Mouse (Mus musculus): Measurements from ENCODE around the gene Cldn1. TPM values are rescaled to one million over a fixed set of nuclear protein-coding genes. Genes with fewer than 3 reads are reported as not detected.

Gene Cldn1
- polyA plus RNA-seq, 1 experiment from 2014 or later = 1.1 TPM

DNA sequence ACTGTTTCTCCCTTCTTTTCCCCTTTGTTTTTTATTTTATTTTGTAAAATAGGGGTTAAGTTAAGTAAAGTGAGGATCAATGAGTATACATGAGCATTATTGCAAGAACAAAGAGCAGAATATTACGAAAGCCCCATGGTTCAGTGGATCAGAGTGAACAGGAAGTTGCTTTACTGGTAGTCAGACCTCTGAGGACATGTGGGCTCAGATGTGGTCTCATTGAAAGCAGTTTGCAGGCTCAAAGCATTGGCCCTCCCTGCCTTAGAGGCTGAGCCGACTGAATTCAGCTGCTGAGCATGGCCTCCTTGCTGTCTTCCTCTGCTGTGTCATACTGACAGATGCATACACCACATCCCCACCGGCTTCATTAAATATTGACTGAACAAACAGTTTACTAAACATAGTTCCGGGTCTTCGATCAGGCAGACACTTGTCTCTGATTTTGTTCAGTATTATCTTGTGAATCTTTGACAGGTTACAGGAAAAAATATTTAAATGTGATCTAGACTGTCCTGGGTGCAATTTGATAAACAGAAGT lies 12.5 kb upstream of the Cldn1 start:
- H3K36me3 ChIP-seq (ENCODE audit: control insufficient read depth, insufficient read depth, low read length) = no peaks in the 10 kb centered on the region
- 78% methylated on average over 5 of the region's 5 CpGs for WGBS
- no peak overlapping the region for H3K4me3 ChIP-seq (ENCODE audit: control insufficient read depth in 1 of 2, insufficient read depth in 1 of 2, low read depth in 1 of 2, low read length in 2 of 2)
- no peaks in the 10 kb centered on the region for H3K9me3 ChIP-seq (ENCODE audit: control insufficient read depth, low read length)
- no peaks in the 10 kb centered on the region for H3K27me3 ChIP-seq (ENCODE audit: control insufficient read depth, insufficient read depth, low read length)
- H3K27ac ChIP-seq (replicated peaks in 1 of 2; ENCODE audit: control insufficient read depth in 1 of 2, insufficient read depth in 1 of 2, low read depth in 2 of 2, low read length in 2 of 2) = no peak overlapping the region
- ATAC-seq (ENCODE audit: insufficient number of reproducible peaks, insufficient read depth, low FRiP score, low read depth) = no peak
- no peaks in the 10 kb centered on the region for H3K4me1 ChIP-seq (ENCODE audit: control insufficient read depth in 2 of 2, insufficient read depth in 2 of 2, low read length in 2 of 2)
- no peak overlapping the region for H3K9ac ChIP-seq (ENCODE audit: low read length)
- no peak overlapping the region for H3K4me2 ChIP-seq (ENCODE audit: low read length)

- no peak for ATAC-seq (ENCODE audit: insufficient number of reproducible peaks, insufficient read depth, low FRiP score, low read depth)
- H3K4me3 ChIP-seq (ENCODE audit: control insufficient read depth in 1 of 2, insufficient read depth in 1 of 2, low read depth in 1 of 2, low read length in 2 of 2) = no peak overlapping the region
- 68% methylated on average over 5 of the region's 5 CpGs for WGBS
These were observed 5.5 kb upstream of the Cldn1 start for GRCm38 (mm10) chr16:26377170-26377569.

DNA sequence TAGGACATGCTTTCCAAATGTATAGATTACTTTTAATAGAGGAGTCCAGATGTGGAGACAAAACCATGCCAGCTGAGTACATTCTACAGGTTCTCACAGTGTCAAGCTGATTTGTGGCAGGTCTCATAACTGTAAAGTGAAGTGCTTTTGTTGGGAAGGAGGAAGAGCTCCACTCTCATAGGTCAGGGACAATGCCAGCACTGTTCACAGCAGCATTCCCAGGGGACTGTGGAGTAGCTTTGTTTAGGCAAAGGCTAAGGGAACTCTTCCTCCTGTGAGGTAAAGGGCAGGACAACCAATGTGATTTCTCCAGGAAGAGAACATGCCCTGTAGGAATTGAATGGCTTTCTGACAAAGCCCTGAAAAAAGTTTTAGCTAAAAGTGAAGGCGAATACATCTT lies 1.5 kb downstream of the Cldn1 start:
- Histone ChIP-seq H3K4me2 (ENCODE audit: low read length) (no peak overlapping the region), H3K36me3 (ENCODE audit: control insufficient read depth, insufficient read depth, low read length) (no peaks in the 10 kb centered on the region), H3K9me3 (ENCODE audit: control insufficient read depth, low read length) (no peaks in the 10 kb centered on the region), H3K27me3 (ENCODE audit: control insufficient read depth, insufficient read depth, low read length) (peaks cover 7% of the 10 kb centered on the region; the same call in 1 of the 2 replicates), H3K27ac (replicated peaks in 1 of 2; ENCODE audit: control insufficient read depth in 1 of 2, insufficient read depth in 1 of 2, low read depth in 2 of 2, low read length in 2 of 2) (no peak overlapping the region), H3K4me1 (ENCODE audit: control insufficient read depth in 2 of 2, insufficient read depth in 2 of 2, low read length in 2 of 2) (peaks cover 3 to 6% of the 10 kb centered on the region in 2 experiments; a peak in 2 of 4 replicates), H3K4me3 (ENCODE audit: control insufficient read depth in 1 of 2, insufficient read depth in 1 of 2, low read depth in 1 of 2, low read length in 2 of 2) (no peak overlapping the region), H3K9ac (ENCODE audit: low read length) (no peak overlapping the region)
- no peak for ATAC-seq (ENCODE audit: insufficient number of reproducible peaks, insufficient read depth, low FRiP score, low read depth)
- WGBS = 88% methylated on average over 1 of the region's 1 CpGs

More at GRCm38 (mm10) chr16:26377170-26377569, 5.5 kb upstream of the Cldn1 start:
- H3K36me3 ChIP-seq (ENCODE audit: control insufficient read depth, insufficient read depth, low read length) = no peaks in the 10 kb centered on the region
- H3K9me3 ChIP-seq (ENCODE audit: control insufficient read depth, low read length) = no peaks in the 10 kb centered on the region
- no peak overlapping the region for H3K4me2 ChIP-seq (ENCODE audit: low read length)
- H3K9ac ChIP-seq (ENCODE audit: low read length) = no peak overlapping the region
- no peaks in the 10 kb centered on the region for H3K4me1 ChIP-seq (ENCODE audit: control insufficient read depth in 2 of 2, insufficient read depth in 2 of 2, low read length in 2 of 2)
- H3K27me3 ChIP-seq (ENCODE audit: control insufficient read depth, insufficient read depth, low read length) = no peaks in the 10 kb centered on the region
- H3K27ac ChIP-seq (replicated peaks in 1 of 2; ENCODE audit: control insufficient read depth in 1 of 2, insufficient read depth in 1 of 2, low read depth in 2 of 2, low read length in 2 of 2) = no peak overlapping the region

DNA sequence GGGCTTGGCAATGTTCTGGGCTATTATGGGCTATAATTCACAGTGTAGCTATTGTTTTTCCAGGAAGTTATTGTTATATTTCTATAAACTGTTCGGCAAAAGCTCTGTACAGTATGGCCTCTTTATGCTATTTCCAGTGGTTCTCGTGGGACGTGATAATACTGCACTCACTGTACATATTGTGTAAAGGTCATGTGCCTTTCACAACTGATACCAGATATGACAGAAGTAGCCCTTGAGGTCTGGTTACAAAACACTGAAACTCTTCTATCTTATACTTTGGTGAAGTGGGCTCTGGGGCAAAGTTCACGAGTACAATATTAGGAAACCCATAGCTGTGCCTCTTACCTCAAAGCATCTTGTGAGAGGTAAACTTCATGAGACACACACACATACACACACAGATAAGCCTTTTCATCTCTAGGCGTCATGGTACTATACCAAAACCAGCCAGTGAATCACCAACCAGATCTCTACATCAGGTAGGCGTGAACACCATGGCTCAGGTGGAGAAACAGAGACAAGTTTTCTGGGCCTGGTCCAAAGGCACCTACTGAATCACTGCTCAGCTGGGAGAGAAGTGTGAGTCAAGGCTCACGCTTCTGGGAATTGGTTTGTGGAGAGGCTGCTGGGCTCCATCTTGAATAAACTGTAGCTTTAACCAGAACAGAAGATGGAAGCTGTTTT lies 2.5 kb downstream of the Cldn1 start:
- no peak overlapping the region for H3K27ac ChIP-seq (replicated peaks in 1 of 2; ENCODE audit: control insufficient read depth in 1 of 2, insufficient read depth in 1 of 2, low read depth in 2 of 2, low read length in 2 of 2)
- H3K9me3 ChIP-seq (ENCODE audit: control insufficient read depth, low read length) = no peaks in the 10 kb centered on the region
- ATAC-seq (ENCODE audit: insufficient number of reproducible peaks, insufficient read depth, low FRiP score, low read depth) = no peak
- no peaks in the 10 kb centered on the region for H3K36me3 ChIP-seq (ENCODE audit: control insufficient read depth, insufficient read depth, low read length)
- no peak overlapping the region for H3K9ac ChIP-seq (ENCODE audit: low read length)
- H3K4me3 ChIP-seq (ENCODE audit: control insufficient read depth in 1 of 2, insufficient read depth in 1 of 2, low read depth in 1 of 2, low read length in 2 of 2) = no peak overlapping the region
- no peak overlapping the region for H3K4me2 ChIP-seq (ENCODE audit: low read length)
- 77% methylated on average over 7 of the region's 7 CpGs for WGBS
- peaks cover 7% of the 10 kb centered on the region; the same call in 1 of the 2 replicates for H3K27me3 ChIP-seq (ENCODE audit: control insufficient read depth, insufficient read depth, low read length)
- peaks cover 3 to 6% of the 10 kb centered on the region in 2 experiments; a peak in 2 of 4 replicates for H3K4me1 ChIP-seq (ENCODE audit: control insufficient read depth in 2 of 2, insufficient read depth in 2 of 2, low read length in 2 of 2)

DNA sequence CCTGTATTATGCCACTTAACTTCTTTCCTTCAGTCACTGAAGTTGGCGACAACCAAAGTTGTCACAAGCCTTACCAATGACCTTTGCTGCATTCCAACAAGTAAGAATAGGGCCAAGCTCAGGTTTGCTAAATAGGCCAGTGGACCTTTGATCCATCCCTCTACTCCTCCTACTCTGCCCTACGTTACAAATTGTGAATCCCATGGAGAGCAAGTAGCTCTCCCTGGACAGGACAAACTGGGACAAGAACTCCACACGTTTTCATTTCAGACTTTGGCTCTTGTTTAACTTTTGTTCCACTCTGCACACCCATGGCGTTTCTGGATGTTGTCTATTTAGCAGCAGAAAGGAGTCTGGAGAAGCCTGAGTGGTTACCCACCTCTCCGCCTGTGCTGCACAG lies 3.5 kb downstream of the Cldn1 start:
- no peak overlapping the region for H3K4me3 ChIP-seq (ENCODE audit: control insufficient read depth in 1 of 2, insufficient read depth in 1 of 2, low read depth in 1 of 2, low read length in 2 of 2)
- peaks cover 7% of the 10 kb centered on the region; the same call in 1 of the 2 replicates for H3K27me3 ChIP-seq (ENCODE audit: control insufficient read depth, insufficient read depth, low read length)
- WGBS = 68% methylated on average over 5 of the region's 5 CpGs
- H3K4me2 ChIP-seq (ENCODE audit: low read length) = no peak overlapping the region
- H3K9me3 ChIP-seq (ENCODE audit: control insufficient read depth, low read length) = no peaks in the 10 kb centered on the region
- H3K9ac ChIP-seq (ENCODE audit: low read length) = no peak overlapping the region
- no peaks in the 10 kb centered on the region for H3K36me3 ChIP-seq (ENCODE audit: control insufficient read depth, insufficient read depth, low read length)
- no peak overlapping the region for H3K27ac ChIP-seq (replicated peaks in 1 of 2; ENCODE audit: control insufficient read depth in 1 of 2, insufficient read depth in 1 of 2, low read depth in 2 of 2, low read length in 2 of 2)
- H3K4me1 ChIP-seq (ENCODE audit: control insufficient read depth in 2 of 2, insufficient read depth in 2 of 2, low read length in 2 of 2) = peaks cover 3 to 6% of the 10 kb centered on the region in 2 experiments; a peak in 2 of 4 replicates
- ATAC-seq (ENCODE audit: insufficient number of reproducible peaks, insufficient read depth, low FRiP score, low read depth) = no peak

- Histone ChIP-seq H3K27me3 (ENCODE audit: control insufficient read depth, insufficient read depth, low read length) (no peaks in the 10 kb centered on the region), H3K9ac (ENCODE audit: low read length) (no peak overlapping the region), H3K9me3 (ENCODE audit: control insufficient read depth, low read length) (no peaks in the 10 kb centered on the region), H3K4me2 (ENCODE audit: low read length) (no peak overlapping the region), H3K4me3 (ENCODE audit: control insufficient read depth in 1 of 2, insufficient read depth in 1 of 2, low read depth in 1 of 2, low read length in 2 of 2) (no peak overlapping the region), H3K4me1 (ENCODE audit: control insufficient read depth in 2 of 2, insufficient read depth in 2 of 2, low read length in 2 of 2) (no peaks in the 10 kb centered on the region), H3K27ac (replicated peaks in 1 of 2; ENCODE audit: control insufficient read depth in 1 of 2, insufficient read depth in 1 of 2, low read depth in 2 of 2, low read length in 2 of 2) (no peak overlapping the region), H3K36me3 (ENCODE audit: control insufficient read depth, insufficient read depth, low read length) (no peaks in the 10 kb centered on the region)
- WGBS = 83% methylated on average over 3 of the region's 3 CpGs
- ATAC-seq (ENCODE audit: insufficient number of reproducible peaks, insufficient read depth, low FRiP score, low read depth) = no peak
These were observed 10.9 kb downstream of the Cldn1 start for GRCm38 (mm10) chr16:26360694-26361093.

- Histone ChIP-seq H3K9ac (ENCODE audit: low read length) (no peak overlapping the region), H3K4me3 (ENCODE audit: control insufficient read depth in 1 of 2, insufficient read depth in 1 of 2, low read depth in 1 of 2, low read length in 2 of 2) (no peak overlapping the region), H3K27ac (replicated peaks in 1 of 2; ENCODE audit: control insufficient read depth in 1 of 2, insufficient read depth in 1 of 2, low read depth in 2 of 2, low read length in 2 of 2) (no peak overlapping the region), H3K36me3 (ENCODE audit: control insufficient read depth, insufficient read depth, low read length) (no peaks in the 10 kb centered on the region), H3K9me3 (ENCODE audit: control insufficient read depth, low read length) (no peaks in the 10 kb centered on the region), H3K4me2 (ENCODE audit: low read length) (no peak overlapping the region), H3K4me1 (ENCODE audit: control insufficient read depth in 2 of 2, insufficient read depth in 2 of 2, low read length in 2 of 2) (no peaks in the 10 kb centered on the region), H3K27me3 (ENCODE audit: control insufficient read depth, insufficient read depth, low read length) (no peaks in the 10 kb centered on the region)
- ATAC-seq (ENCODE audit: insufficient number of reproducible peaks, insufficient read depth, low FRiP score, low read depth) = no peak
- WGBS = 83% methylated on average over 4 of the region's 4 CpGs
These were observed 12.0 kb downstream of the Cldn1 start for GRCm38 (mm10) chr16:26359619-26360018.

Data from heart, embryonic 14.5 days (tissue).